Mouse (Mus musculus) thymus, adult 2 months (tissue): ENCODE results near the gene Homer2. TPM values are rescaled to one million over a fixed set of nuclear protein-coding genes. Genes with fewer than 3 reads are reported as not detected.

Source experiments
- DNase-seq: peaks from one replicate; pipeline ENCODE4 v3.0.0; 2021
- H3K27ac ChIP-seq: fragments of 200-500 bp; 2 replicates; pipeline ENCODE4 v1.5.1; 2012; ENCODE audit warnings: low read length, control low read depth; ENCODE audit not compliant: control insufficient read depth, insufficient read depth
- H3K27me3 ChIP-seq: fragments of 200-500 bp; 2 replicates; pipeline ENCODE4 v1.6.1; 2012; ENCODE audit warnings: mild to moderate bottlenecking, low read length, moderate library complexity, mixed read lengths; ENCODE audit not compliant: control insufficient read depth, insufficient read depth
- H3K36me3 ChIP-seq: fragments of 200-500 bp; 2 replicates; pipeline ENCODE4 v1.6.1; 2012; ENCODE audit warnings: mild to moderate bottlenecking, low read length, moderate library complexity; ENCODE audit not compliant: control insufficient read depth, insufficient read depth
- H3K4me1 ChIP-seq: fragments of 200-500 bp; replicated peaks from 2 replicates; pipeline ENCODE4 v1.6.1; 2012; ENCODE audit warnings: low read length; ENCODE audit not compliant: control insufficient read depth, insufficient read depth
- H3K4me3 ChIP-seq: fragments of 200-500 bp; 2 replicates; pipeline ENCODE4 v1.5.1; 2012; ENCODE audit warnings: mild to moderate bottlenecking, low read length, control low read depth, moderate library complexity; ENCODE audit not compliant: control insufficient read depth, insufficient read depth
- CTCF ChIP-seq: fragments of 200-500 bp; IDR thresholded peaks from 2 replicates; pipeline ENCODE4 v1.5.1; 2012; ENCODE audit warnings: mild to moderate bottlenecking, control low read depth, low read length, moderate library complexity, borderline replicate concordance; ENCODE audit not compliant: control insufficient read depth, poor library complexity, insufficient read depth; ENCODE audit errors: extremely low read depth
- POLR2A ChIP-seq: fragments of 200-500 bp; IDR thresholded peaks from 2 replicates; pipeline ENCODE4 v1.6.1; 2012; ENCODE audit warnings: mild to moderate bottlenecking, low read length, control low read depth, moderate library complexity; ENCODE audit not compliant: control insufficient read depth, poor library complexity, insufficient read depth; ENCODE audit errors: extremely low read depth
- WGBS: fragments of 180-500 bp; shearing (Covaris S2); methylation state at CpG from one replicate; pipeline ENCODE4 v1.1.7; 2018; 5-methylcytosine and 5-hydroxymethylcytosine counted together
- polyA plus RNA-seq: library from polyadenylated mRNA; depleted of rRNA; stranded (reverse); fragments of >200 nt; gene quantifications from 2 replicates; pipeline ENCODE4 v1.2.3, GENCODE M21; 2012

Homer2 gene
- polyA plus RNA-seq, 1 experiment: 2.4 TPM

DNA sequence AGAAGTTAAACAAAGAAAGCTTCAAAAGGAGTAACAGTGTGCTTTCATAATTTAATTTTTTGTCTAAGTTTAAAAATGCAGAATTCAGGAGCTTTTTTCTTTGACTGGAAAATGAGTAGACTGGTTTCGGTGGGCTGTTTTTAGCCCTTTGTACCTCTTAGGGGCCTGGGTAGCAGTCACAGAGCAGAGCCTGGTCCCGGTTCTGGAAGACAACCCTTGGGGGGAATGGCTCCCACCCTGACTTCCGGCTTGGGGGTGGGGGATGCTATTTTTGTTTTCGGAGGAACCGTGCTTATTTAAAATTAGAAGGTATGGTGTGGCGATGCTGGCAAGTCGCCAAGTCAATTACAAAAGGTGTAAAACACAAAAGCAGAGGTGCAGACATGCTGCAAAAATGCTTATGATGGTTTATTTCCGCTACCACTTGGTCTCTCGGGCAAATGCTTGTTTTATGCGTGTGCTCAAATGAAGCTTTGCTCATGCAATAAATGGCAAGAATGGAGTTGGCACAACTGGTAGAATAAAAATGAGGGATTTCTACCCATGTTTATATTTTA is 34.5 kb downstream of the Homer2 start:
- no peaks in the 10 kb centered on the region for H3K4me1 ChIP-seq
- 51% methylated on average over 10 of the region's 10 CpGs for WGBS
- no peaks in the 10 kb centered on the region for H3K36me3 ChIP-seq
- no peaks in the 10 kb centered on the region for H3K27me3 ChIP-seq
- H3K4me3 ChIP-seq: no peak overlapping the region
- no peak overlapping the region for H3K27ac ChIP-seq
- TF ChIP-seq POLR2A: no peak
- TF ChIP-seq CTCF: no peak
- DNase-seq: no peak

DNA sequence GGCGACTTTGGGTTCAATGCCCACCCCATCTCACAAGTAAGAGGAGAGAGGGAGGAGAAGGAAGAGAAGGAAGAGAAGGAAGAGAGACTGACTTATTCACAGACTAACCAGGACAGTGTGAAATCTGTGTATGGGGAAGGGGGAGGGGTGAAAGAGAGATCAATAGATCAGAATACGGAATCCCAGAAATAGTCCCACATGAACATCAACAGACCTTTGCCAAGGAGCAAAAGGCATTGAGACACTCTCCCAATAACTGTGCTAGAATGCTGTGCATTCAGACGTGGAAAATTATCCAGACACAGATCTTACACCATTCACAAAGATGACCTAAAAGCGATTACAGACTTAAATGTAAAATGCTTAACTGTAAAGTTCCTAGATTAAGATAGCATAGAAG is 40.2 kb downstream of the Homer2 start:
- Histone ChIP-seq H3K4me1 (no peaks in the 10 kb centered on the region), H3K27ac (no peak overlapping the region), H3K4me3 (no peak overlapping the region), H3K27me3 (no peaks in the 10 kb centered on the region), H3K36me3 (no peaks in the 10 kb centered on the region)
- 91% methylated on average over 4 of the region's 4 CpGs for WGBS
- no peak for TF ChIP-seq CTCF
- no peak for TF ChIP-seq POLR2A
- no peak for DNase-seq

DNA sequence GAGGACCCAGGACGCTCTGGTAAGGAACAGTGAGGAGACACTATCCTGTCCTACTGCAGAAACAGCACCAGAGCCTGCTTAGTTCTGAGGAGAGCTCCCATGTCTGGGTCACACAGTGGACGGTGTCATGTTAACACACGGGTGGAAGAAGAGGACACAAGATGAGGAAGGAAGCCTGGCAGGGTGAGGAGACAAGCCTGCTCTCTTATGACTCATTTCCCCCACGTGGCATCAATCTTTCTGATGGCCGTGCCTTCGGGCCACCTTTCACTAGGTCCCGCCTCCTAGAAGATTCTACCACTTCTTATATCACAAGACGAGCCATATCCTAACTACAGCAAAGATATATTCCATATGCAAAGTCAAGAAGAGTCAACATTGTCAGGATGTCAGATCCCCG is 40.7 kb downstream of the Homer2 start:
- no peak overlapping the region for H3K4me3 ChIP-seq
- no peak for DNase-seq
- no peak overlapping the region for H3K27ac ChIP-seq
- no peaks in the 10 kb centered on the region for H3K36me3 ChIP-seq
- no peaks in the 10 kb centered on the region for H3K27me3 ChIP-seq
- H3K4me1 ChIP-seq: no peaks in the 10 kb centered on the region
- WGBS: 37% methylated on average over 9 of the region's 9 CpGs
- TF ChIP-seq POLR2A (no peak), CTCF (no peak)

DNA sequence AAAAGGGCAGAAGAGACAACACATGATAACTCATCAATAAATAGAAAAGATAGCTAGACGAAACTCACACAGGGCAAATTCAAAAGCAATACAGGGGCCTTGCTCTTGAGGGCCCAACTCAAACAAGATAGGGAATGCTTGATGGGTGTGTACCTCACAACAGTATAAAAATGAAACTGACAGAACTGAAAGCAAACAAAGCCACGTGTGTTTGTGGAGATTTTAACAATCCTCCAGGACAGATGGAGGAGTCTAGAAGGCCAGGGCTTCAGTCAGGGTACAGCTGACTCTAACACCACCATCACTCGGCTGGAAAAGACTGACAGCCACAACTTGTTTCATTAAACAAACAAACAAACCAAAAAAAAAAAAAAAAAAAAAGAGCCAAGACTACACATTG is 44.3 kb downstream of the Homer2 start:
- H3K4me1 ChIP-seq: no peaks in the 10 kb centered on the region
- no peak overlapping the region for H3K27ac ChIP-seq
- DNase-seq: no peak
- no peaks in the 10 kb centered on the region for H3K36me3 ChIP-seq
- WGBS: 76% methylated on average over 3 of the region's 3 CpGs
- no peak overlapping the region for H3K4me3 ChIP-seq
- TF ChIP-seq POLR2A: no peak
- TF ChIP-seq CTCF: no peak
- H3K27me3 ChIP-seq: no peaks in the 10 kb centered on the region

DNA sequence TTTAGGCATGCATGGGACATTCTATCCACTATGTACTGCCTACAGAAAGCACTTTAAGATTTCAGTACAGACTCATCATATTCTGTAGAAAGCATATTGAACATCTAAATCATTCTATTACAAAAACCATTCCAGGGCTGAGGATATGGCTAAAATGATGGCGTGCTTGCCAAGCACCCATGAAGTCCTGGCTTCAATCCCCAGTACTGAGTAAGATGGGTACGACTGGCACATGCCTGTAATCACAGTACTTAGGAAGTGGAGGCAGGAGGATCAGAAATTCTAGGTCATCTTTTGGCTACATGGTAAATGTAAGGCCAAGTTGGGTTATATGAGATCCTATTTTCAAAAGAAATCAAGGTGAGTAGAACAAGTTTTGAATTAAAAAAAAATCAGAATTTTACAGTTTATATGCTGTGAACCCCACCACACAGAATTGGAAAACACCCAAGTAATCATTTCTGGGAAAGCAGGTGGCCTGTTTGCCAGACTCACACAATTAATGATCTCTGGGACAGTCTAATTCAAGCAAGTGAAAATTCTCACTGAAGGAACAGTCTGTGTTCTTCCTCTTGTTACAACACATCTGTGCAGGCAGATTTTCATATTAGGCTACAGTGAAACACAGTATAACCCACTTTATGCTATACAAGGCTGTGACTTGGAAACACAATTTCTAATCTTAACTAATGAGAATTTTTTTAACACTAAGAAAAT is 49.5 kb downstream of the Homer2 start:
- Histone ChIP-seq H3K4me3 (no peak overlapping the region), H3K27ac (no peak overlapping the region), H3K36me3 (no peaks in the 10 kb centered on the region), H3K27me3 (no peaks in the 10 kb centered on the region), H3K4me1 (peaks cover 2% of the 10 kb centered on the region; the same call in 1 of the 2 replicates)
- 91% methylated on average over 2 of the region's 2 CpGs for WGBS
- TF ChIP-seq POLR2A: no peak
- TF ChIP-seq CTCF: no peak
- DNase-seq: no peak

DNA sequence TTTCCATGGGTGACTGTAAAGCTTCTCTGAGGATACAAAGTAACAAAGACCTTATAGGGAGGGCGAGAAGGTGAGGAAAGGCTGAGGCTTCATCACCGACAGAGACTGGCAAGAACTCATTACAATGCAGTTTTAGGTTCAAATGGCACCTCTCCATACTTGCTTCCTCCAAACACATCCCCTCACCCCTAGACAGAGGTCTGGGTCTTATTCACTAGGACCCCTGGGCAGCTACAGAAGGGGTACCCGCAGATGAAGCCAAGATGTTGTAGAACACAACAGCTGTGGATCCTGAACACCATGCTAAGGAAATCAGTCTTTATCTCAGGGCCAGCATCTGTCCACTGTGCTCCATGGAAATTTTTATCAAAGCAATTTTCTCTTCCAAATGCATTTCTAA is 50.3 kb downstream of the Homer2 start:
- no peak for DNase-seq
- no peak overlapping the region for H3K4me3 ChIP-seq
- no peaks in the 10 kb centered on the region for H3K36me3 ChIP-seq
- H3K27ac ChIP-seq: no peak overlapping the region
- peaks cover 2% of the 10 kb centered on the region; the same call in 1 of the 2 replicates for H3K4me1 ChIP-seq
- TF ChIP-seq CTCF (no peak), POLR2A (no peak)
- H3K27me3 ChIP-seq: no peaks in the 10 kb centered on the region
- WGBS: 90% methylated on average over 3 of the region's 3 CpGs
